In the genomic region with DNA sequence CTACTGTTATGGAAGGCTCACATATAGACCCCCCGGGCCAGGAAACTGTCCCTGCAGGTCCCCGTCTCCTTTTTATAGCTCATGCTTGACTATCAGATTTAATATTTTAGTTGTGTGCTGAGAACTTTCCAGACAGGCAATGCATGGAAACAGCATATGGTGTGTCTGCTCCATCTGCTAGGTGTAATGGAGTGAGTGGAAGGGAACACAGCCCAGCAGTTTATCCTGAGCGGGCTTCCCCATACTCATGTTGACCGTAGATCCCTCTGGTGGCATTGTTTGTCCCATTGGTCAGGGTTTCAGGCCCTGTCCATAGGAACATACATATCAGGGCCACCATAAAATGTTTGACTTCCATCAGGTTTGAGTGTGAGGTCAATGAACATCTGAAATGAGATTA, we compare ENCODE assay signal across 17 mouse cellular contexts.
DNase-seq lines count a peak whose midpoint lies in the region.
"Had no signal": no experiment of that assay in that cellular context is flagged by ENCODE, and none has a peak within 500 bp of the region (broad histone marks: within the 10 kb centered on the region; RNA-seq: fewer than 3 reads in every experiment).

No protein-coding gene starts in this region.

- DNase-seq in layer of hippocampus, adult 18-20 months (ENCODE audit: low spot score in 2 of 2): peak; percentile 18 to 62
- DNase-seq in layer of hippocampus, postnatal 10 days (ENCODE audit: low spot score in 2 of 2): no peak
- DNase-seq in left cerebral cortex, postnatal 25 days (ENCODE audit: low spot score in 2 of 2): peak; percentile 52 to 54
- DNase-seq in left cerebral cortex, adult 11 months (ENCODE audit: low spot score): no peak
- peak; percentile 17 to 27 for DNase-seq in frontal cortex, postnatal 14 days (ENCODE audit: low spot score in 2 of 2)
- DNase-seq in left cerebral cortex, postnatal 36 days (ENCODE audit: low spot score in 2 of 2): peak; percentile 30 to 36
- DNase-seq in B cell, adult 2 months: no peak
- DNase-seq: adrenal gland, postnatal 25 days; cerebellum, adult 18-20 months; cerebellum, postnatal 10 days; heart, postnatal 14 days; kidney, adult 9 months; kidney, postnatal 10 days; retina, postnatal 1 day; spleen, adult 18-20 months; thymus, adult 18-20 months; thymus, postnatal 25 days had no signal

- intact Hi-C loops in left cerebral cortex, postnatal 25 days (cut with DNase I): no loop called here
- intact Hi-C loops in left cerebral cortex, postnatal 36 days (cut with DNase I): no loop called here

Comparison
In these comparisons a context has a peak if more than half of its experiments do, and no peak if none do; other contexts are left out.
1. DNase-seq: peak in layer of hippocampus, adult 18-20 months (2 of 2), left cerebral cortex, postnatal 25 days (2 of 2), frontal cortex, postnatal 14 days (2 of 2) and left cerebral cortex, postnatal 36 days (2 of 2); none in layer of hippocampus, postnatal 10 days (0 of 2), left cerebral cortex, adult 11 months (single experiment) and B cell, adult 2 months (0 of 2).